Mouse (Mus musculus): ENCODE data around the gene Cbx4. TPM values are rescaled to one million over a fixed set of nuclear protein-coding genes. Genes with fewer than 3 reads are reported as not detected.

Cbx4 gene
- polyA plus RNA-seq, 1 experiment from 2014 or later = 3.2 TPM

GRCm38 (mm10) chr11:119058041-119058995 lies 27.7 kb downstream of the Cbx4 start:
- no peak for ATAC-seq
- Histone ChIP-seq H3K27me3 (replicated peaks) (peaks cover 100% of the 10 kb centered on the region), H3K4me1 (peaks cover 35% of the 10 kb centered on the region), H3K4me3 (no peak overlapping the region), H3K9ac (no peak overlapping the region), H3K9me3 (replicated peaks) (no peaks in the 10 kb centered on the region), H3K4me2 (peak overlapping the region; percentile 80), H3K36me3 (no peaks in the 10 kb centered on the region), H3K27ac (no peak overlapping the region)
- 5% methylated on average over 58 of the region's 58 CpGs for WGBS (ENCODE audit: insufficient replicate concordance)

- H3K27me3 ChIP-seq (replicated peaks) = peaks cover 100% of the 10 kb centered on the region
- 3% methylated on average over 9 of the region's 9 CpGs for WGBS (ENCODE audit: insufficient replicate concordance)
- peak overlapping the region; percentile 57 for H3K4me3 ChIP-seq
- peak overlapping the region; percentile 80 for H3K4me2 ChIP-seq
- peaks cover 40% of the 10 kb centered on the region for H3K4me1 ChIP-seq
- no peak overlapping the region for H3K27ac ChIP-seq
- no peaks in the 10 kb centered on the region for H3K36me3 ChIP-seq
- H3K9ac ChIP-seq = peak overlapping the region; percentile 66; the same call in 1 of the 2 replicates
- ATAC-seq = no peak
- H3K9me3 ChIP-seq (replicated peaks) = no peaks in the 10 kb centered on the region
These were observed 28.7 kb downstream of the Cbx4 start for GRCm38 (mm10) chr11:119057291-119057690.

- Histone ChIP-seq H3K4me2 (peak overlapping the region; percentile 80), H3K27me3 (replicated peaks) (peaks cover 100% of the 10 kb centered on the region), H3K4me1 (peaks cover 40% of the 10 kb centered on the region), H3K9ac (peak overlapping the region; percentile 66), H3K9me3 (replicated peaks) (no peaks in the 10 kb centered on the region), H3K36me3 (no peaks in the 10 kb centered on the region), H3K4me3 (peak overlapping the region; percentile 57), H3K27ac (no peak overlapping the region)
- no peak for ATAC-seq
- 1% methylated on average over 64 of the region's 65 CpGs for WGBS (ENCODE audit: insufficient replicate concordance)
These were observed 29.5 kb downstream of the Cbx4 start for GRCm38 (mm10) chr11:119056301-119057211.

- ATAC-seq = no peak
- H3K4me1 ChIP-seq = peaks cover 40% of the 10 kb centered on the region
- no peaks in the 10 kb centered on the region for H3K9me3 ChIP-seq (replicated peaks)
- H3K4me3 ChIP-seq = peak overlapping the region; percentile 57; the same call in 1 of the 2 replicates
- H3K27ac ChIP-seq = no peak overlapping the region
- WGBS (ENCODE audit: insufficient replicate concordance) = 6% methylated on average over 32 of the region's 32 CpGs
- peak overlapping the region; percentile 80 for H3K4me2 ChIP-seq
- no peak overlapping the region for H3K9ac ChIP-seq
- peaks cover 100% of the 10 kb centered on the region for H3K27me3 ChIP-seq (replicated peaks)
- H3K36me3 ChIP-seq = no peaks in the 10 kb centered on the region
These were observed 30.4 kb downstream of the Cbx4 start for GRCm38 (mm10) chr11:119055571-119056131.

GRCm38 (mm10) chr11:119054351-119055345 lies 31.4 kb downstream of the Cbx4 start:
- Histone ChIP-seq H3K36me3 (no peaks in the 10 kb centered on the region), H3K4me1 (peaks cover 40% of the 10 kb centered on the region), H3K9me3 (replicated peaks) (no peaks in the 10 kb centered on the region), H3K27me3 (replicated peaks) (peaks cover 100% of the 10 kb centered on the region), H3K27ac (no peak overlapping the region), H3K9ac (no peak overlapping the region), H3K4me2 (peak overlapping the region; percentile 29), H3K4me3 (no peak overlapping the region)
- no peak for ATAC-seq
- WGBS (ENCODE audit: insufficient replicate concordance) = 4% methylated on average over 47 of the region's 47 CpGs

- WGBS (ENCODE audit: insufficient replicate concordance) = 3% methylated on average over 34 of the region's 35 CpGs
- no peak for ATAC-seq
- Histone ChIP-seq H3K4me3 (peak overlapping the region; percentile 26), H3K4me2 (peak overlapping the region; percentile 57), H3K9me3 (replicated peaks) (no peaks in the 10 kb centered on the region), H3K4me1 (peaks cover 40% of the 10 kb centered on the region), H3K36me3 (no peaks in the 10 kb centered on the region), H3K27ac (no peak overlapping the region), H3K9ac (no peak overlapping the region), H3K27me3 (replicated peaks) (peaks cover 100% of the 10 kb centered on the region)
These were observed 32.2 kb downstream of the Cbx4 start for GRCm38 (mm10) chr11:119053738-119054350.

- ATAC-seq = peak; percentile 76
- Histone ChIP-seq H3K9me3 (replicated peaks) (no peaks in the 10 kb centered on the region), H3K4me2 (peak overlapping the region; percentile 57), H3K4me1 (peaks cover 35% of the 10 kb centered on the region), H3K9ac (no peak overlapping the region), H3K4me3 (peak overlapping the region; percentile 27), H3K27ac (no peak overlapping the region), H3K27me3 (replicated peaks) (peaks cover 100% of the 10 kb centered on the region), H3K36me3 (no peaks in the 10 kb centered on the region)
- WGBS (ENCODE audit: insufficient replicate concordance) = 3% methylated on average over 42 of the region's 42 CpGs
These were observed 32.8 kb downstream of the Cbx4 start for GRCm38 (mm10) chr11:119053257-119053670.

- H3K27me3 ChIP-seq (replicated peaks) = peaks cover 100% of the 10 kb centered on the region
- H3K36me3 ChIP-seq = no peaks in the 10 kb centered on the region
- 4% methylated on average over 13 of the region's 13 CpGs for WGBS (ENCODE audit: insufficient replicate concordance)
- no peak overlapping the region for H3K27ac ChIP-seq
- H3K9ac ChIP-seq = no peak overlapping the region
- H3K4me2 ChIP-seq = peak overlapping the region; percentile 57
- peaks cover 30% of the 10 kb centered on the region for H3K4me1 ChIP-seq
- H3K4me3 ChIP-seq = peak overlapping the region; percentile 27
- peak; percentile 23 for ATAC-seq
- H3K9me3 ChIP-seq (replicated peaks) = no peaks in the 10 kb centered on the region
These were observed 33.3 kb downstream of the Cbx4 start for GRCm38 (mm10) chr11:119052661-119053256.

- peaks cover 100% of the 10 kb centered on the region for H3K27me3 ChIP-seq (replicated peaks)
- H3K4me3 ChIP-seq = no peak overlapping the region
- H3K36me3 ChIP-seq = no peaks in the 10 kb centered on the region
- 6% methylated on average over 15 of the region's 15 CpGs for WGBS (ENCODE audit: insufficient replicate concordance)
- no peak overlapping the region for H3K27ac ChIP-seq
- peaks cover 28% of the 10 kb centered on the region for H3K4me1 ChIP-seq
- no peak overlapping the region for H3K9ac ChIP-seq
- no peaks in the 10 kb centered on the region for H3K9me3 ChIP-seq (replicated peaks)
- no peak; the same call in 1 of the 2 replicates for ATAC-seq
- H3K4me2 ChIP-seq = no peak overlapping the region
These were observed 33.9 kb downstream of the Cbx4 start for GRCm38 (mm10) chr11:119051927-119052660.

- Histone ChIP-seq H3K9ac (no peak overlapping the region), H3K9me3 (replicated peaks) (no peaks in the 10 kb centered on the region), H3K4me1 (peaks cover 29% of the 10 kb centered on the region), H3K4me2 (no peak overlapping the region), H3K27me3 (replicated peaks) (peaks cover 100% of the 10 kb centered on the region), H3K36me3 (no peaks in the 10 kb centered on the region), H3K4me3 (no peak overlapping the region), H3K27ac (no peak overlapping the region)
- no peak for ATAC-seq
These were observed 34.6 kb downstream of the Cbx4 start for GRCm38 (mm10) chr11:119051426-119051825.

All from liver, embryonic 12.5 days (tissue).